Mouse (Mus musculus) MEL (cell line): ENCODE measurements around the gene Evpl. TPM values are rescaled to one million over a fixed set of nuclear protein-coding genes. Genes with fewer than 3 reads are reported as not detected.
A peak's percentile ranks its signal among the peaks of the same experiment; 100 is the strongest.
"Not testable (repeated sequence)": the region's sequence is repeated elsewhere in the genome, so short reads cannot be mapped to it uniquely, and the experiment has no call there.

Experiments
- DNase-seq: peaks from one replicate; pipeline ENCODE4 v3.0.0; 2011; ENCODE audit warnings: low read depth, low spot score
- H3K27ac ChIP-seq: 2 replicates; pipeline ENCODE4 v1.5.1; 2012; ENCODE audit warnings: low read depth, mild to moderate bottlenecking, control low read depth, low read length, moderate library complexity; ENCODE audit not compliant: control insufficient read depth
- H3K27me3 ChIP-seq, 2 experiments: fragments of 150-350 bp in 1 of 2; sonication (generic) in 1 of 2; 2 replicates each; pipeline ENCODE4 v1.6.1; 2012; ENCODE audit warnings: low read length in 2 of 2, mild to moderate bottlenecking in 2 of 2, improper control_type of control experiment in 1 of 2, moderate library complexity in 1 of 2; ENCODE audit not compliant: insufficient read depth in 2 of 2, control insufficient read depth in 1 of 2
- H3K36me3 ChIP-seq, 2 experiments: 2 replicates each; pipeline ENCODE4 v1.6.1; 2012 to 2014; ENCODE audit warnings: low read length in 2 of 2, improper control_type of control experiment in 1 of 2, inconsistent platforms in 1 of 2, mild to moderate bottlenecking in 1 of 2; ENCODE audit not compliant: insufficient read depth in 2 of 2, control insufficient read depth in 1 of 2
- H3K4me1 ChIP-seq, 2 experiments: fragments of 150-350 bp in 1 of 2; sonication (generic) in 1 of 2; 2 replicates each; pipeline ENCODE4 v1.6.1; 2012; ENCODE audit warnings: low read length in 2 of 2, improper control_type of control experiment in 1 of 2, mild to moderate bottlenecking in 1 of 2; ENCODE audit not compliant: insufficient read depth in 2 of 2, control insufficient read depth in 1 of 2
- H3K4me3 ChIP-seq, 2 experiments: fragments of 150-350 bp in 1 of 2; sonication (generic) in 1 of 2; 2 replicates each; pipeline ENCODE4 v1.5.1; 2012; ENCODE audit warnings: low read depth in 2 of 2, low read length in 2 of 2, mild to moderate bottlenecking in 2 of 2, moderate library complexity in 2 of 2, control low read depth in 1 of 2, improper control_type of control experiment in 1 of 2; ENCODE audit not compliant: control insufficient read depth in 1 of 2, insufficient read depth in 1 of 2
- H3K79me2 ChIP-seq: 2 replicates; pipeline ENCODE4 v1.6.1; 2012; ENCODE audit warnings: mild to moderate bottlenecking, low read length, moderate library complexity; ENCODE audit not compliant: control insufficient read depth, poor library complexity, insufficient read depth
- H3K9ac ChIP-seq: 2 replicates; pipeline ENCODE4 v1.6.1; 2012; ENCODE audit warnings: low read depth, mild to moderate bottlenecking, control low read depth, low read length, moderate library complexity; ENCODE audit not compliant: control insufficient read depth, poor library complexity, severe bottlenecking
- H3K9me3 ChIP-seq: fragments of 150-350 bp; sonication (generic); replicated peaks from 2 replicates; pipeline ENCODE4 v1.6.1; 2012; ENCODE audit warnings: mild to moderate bottlenecking, low read length, improper control_type of control experiment, moderate library complexity; ENCODE audit not compliant: insufficient read depth
- CHD1 ChIP-seq: IDR thresholded peaks from 2 replicates; pipeline ENCODE4 v1.6.1; 2012; ENCODE audit warnings: low read depth, mild to moderate bottlenecking, inconsistent platforms, low read length, improper control_type of control experiment
- ELF1 ChIP-seq: IDR thresholded peaks from 2 replicates; pipeline ENCODE4 v1.6.1; 2014; ENCODE audit warnings: low read depth, mild to moderate bottlenecking, inconsistent platforms, low read length, improper control_type of control experiment, moderate library complexity
- HCFC1 ChIP-seq: IDR thresholded peaks from 2 replicates; pipeline ENCODE4 v1.6.1; 2012; ENCODE audit warnings: low read depth, mild to moderate bottlenecking, inconsistent platforms, low read length, improper control_type of control experiment, moderate library complexity
- KAT2A ChIP-seq: conservative IDR thresholded peaks from 2 replicates; pipeline ENCODE4 v1.6.1; 2012; ENCODE audit warnings: low read depth, low read length, improper control_type of control experiment, inconsistent platforms
- POLR2A ChIP-seq, 2 experiments: IDR thresholded peaks; 2 replicates each; pipeline ENCODE4 v1.6.1; 2011 to 2012; ENCODE audit warnings: low read length in 2 of 2, mild to moderate bottlenecking in 2 of 2, control low read depth in 1 of 2, improper control_type of control experiment in 1 of 2, low read depth in 1 of 2, moderate library complexity in 1 of 2; ENCODE audit not compliant: control insufficient read depth in 1 of 2, insufficient read depth in 1 of 2, poor library complexity in 1 of 2
- POLR2AphosphoS5 ChIP-seq: IDR thresholded peaks from 2 replicates; pipeline ENCODE4 v1.6.1; 2012; ENCODE audit warnings: low read depth, borderline replicate concordance, mild to moderate bottlenecking, inconsistent platforms, low read length, moderate library complexity, mixed read lengths
- RAD21 ChIP-seq: IDR thresholded peaks from 2 replicates; pipeline ENCODE4 v1.6.1; 2011; ENCODE audit warnings: mild to moderate bottlenecking, low read depth, low read length, improper control_type of control experiment
- TAL1 ChIP-seq: IDR thresholded peaks from 2 replicates; pipeline ENCODE4 v1.6.1; 2012; ENCODE audit warnings: mild to moderate bottlenecking, inconsistent platforms, low read length, moderate library complexity, mixed read lengths
- TBP ChIP-seq: IDR thresholded peaks from 2 replicates; pipeline ENCODE4 v1.8.0; 2011; ENCODE audit warnings: low read depth, low read length, improper control_type of control experiment
- UBTF ChIP-seq: IDR thresholded peaks from 2 replicates; pipeline ENCODE4 v1.6.1; 2012; ENCODE audit warnings: low read depth, mild to moderate bottlenecking, inconsistent platforms, low read length, improper control_type of control experiment, moderate library complexity, borderline replicate concordance; ENCODE audit not compliant: insufficient read depth
- USF1 ChIP-seq: IDR thresholded peaks from 2 replicates; pipeline ENCODE4 v1.6.1; 2014; ENCODE audit warnings: low read depth, mild to moderate bottlenecking, inconsistent platforms, low read length, improper control_type of control experiment, moderate library complexity
- ZNF384 ChIP-seq: IDR thresholded peaks from 2 replicates; pipeline ENCODE4 v1.6.1; 2012; ENCODE audit warnings: low read depth, mild to moderate bottlenecking, inconsistent platforms, low read length, improper control_type of control experiment
- polyA plus RNA-seq, 2 experiments: library from polyadenylated mRNA; stranded (reverse) in 1 of 2; unstranded in 1 of 2; fragments of >175 nt in 1 of 2; fragments of >200 nt in 1 of 2; gene quantifications; 2 replicates each; pipeline versions ENCODE4 v1.2.1 to v1.2.4; 2012; ENCODE audit warnings: low replicate concordance in 2 of 2, low read depth in 1 of 2; ENCODE audit not compliant: insufficient read length in 2 of 2, insufficient read depth in 1 of 2, missing spikeins in 1 of 2
- total RNA-seq: library from RNA; depleted of rRNA; stranded (reverse); fragments of 300-350 nt; gene quantifications from 2 replicates; pipeline ENCODE4 v1.2.3, GENCODE M21; 2012

Evpl gene
- total and polyA plus RNA-seq, 3 experiments: 0.39 to 0.78 TPM; not detected in 1

GRCm38 (mm10) chr11:116280751-116281663 lies 43.1 kb upstream of the Evpl start, which contains the start of gene Galr2:
Galr2 (plus strand) TSS chr11:116280939.
- Histone ChIP-seq H3K4me3 (no peak within 1 kb of the TSS), H3K79me2 (no peaks in the 10 kb centered on the region), H3K27me3 (no peaks in the 10 kb centered on the region), H3K9me3 (no peaks in the 10 kb centered on the region), H3K4me1 (no peaks in the 10 kb centered on the region), H3K36me3 (no peaks in the 10 kb centered on the region), H3K9ac (no peak within 1 kb of the TSS), H3K27ac (no peak within 1 kb of the TSS)
- TF ChIP-seq RAD21: no peak
- no peak for TF ChIP-seq KAT2A
- no peak for TF ChIP-seq TAL1
- no peak for TF ChIP-seq POLR2A (IDR thresholded peaks at IDR 0.05; ENCODE audit: control insufficient read depth in 1 of 2, insufficient read depth in 1 of 2, low read depth in 1 of 2, low read length in 2 of 2, poor library complexity in 1 of 2)
- TF ChIP-seq HCFC1: no peak
- no peak for TF ChIP-seq POLR2AphosphoS5
- TF ChIP-seq CHD1: no peak
- TF ChIP-seq UBTF: no peak
- TF ChIP-seq ZNF384: no peak
- no peak for TF ChIP-seq USF1
- TF ChIP-seq ELF1: no peak
- no peak for DNase-seq

GRCm38 (mm10) chr11:116277184-116277583 lies 39.3 kb upstream of the Evpl start:
- H3K79me2 ChIP-seq: peaks cover 24% of the 10 kb centered on the region
- H3K27me3 ChIP-seq, H3K4me1 ChIP-seq, H3K27ac ChIP-seq, H3K9ac ChIP-seq, H3K4me3 ChIP-seq, H3K9me3 ChIP-seq: not testable (repeated sequence)
- peaks cover 0 to 10% of the 10 kb centered on the region in 2 experiments; a peak in 2 of 4 replicates for H3K36me3 ChIP-seq
- TF ChIP-seq TBP: peak; percentile 97
- DNase-seq: peak; percentile 47
